Mouse (Mus musculus) left cerebral cortex, adult 8-10 months (tissue): ENCODE data around the gene Gm13102. TPM values are rescaled to one million over a fixed set of nuclear protein-coding genes. Genes with fewer than 3 reads are reported as not detected.
"Not testable (repeated sequence)": the region's sequence is repeated elsewhere in the genome, so short reads cannot be mapped to it uniquely, and the experiment has no call there.

ENCODE experiments used
- DNase-seq, 2 experiments: peaks; one replicate each; pipeline ENCODE4 v3.0.0; 2022; ENCODE audit warnings: low spot score in 2 of 2
- total RNA-seq, 4 experiments: library from RNA; stranded (reverse); gene quantifications; 2 replicates each; pipeline ENCODE4 v1.2.4; 2022

Gene Gm13102
- not detected for total RNA-seq

GRCm38 (mm10) chr4:144106174-144106573 is at the start of gene Gm13102:
Gene Gm13102, plus strand, starts transcription at chr4:144106474.
- not testable (repeated sequence) for DNase-seq

GRCm38 (mm10) chr4:144058826-144059225 is 47.4 kb upstream of the Gm13102 start, which contains the start of gene Pramel4:
Gene Pramel4, plus strand, starts transcription at chr4:144059126.
- not testable (repeated sequence) for DNase-seq

Other genes starting within 250 kb of the Gm13102 start
- gene Pramef6, start 206.1 kb upstream of the Gm13102 start, total RNA-seq: not detected
- not detected for gene Pramef25, start 155.5 kb upstream of the Gm13102 start, total RNA-seq
- not detected for gene Gm13101, start 139.5 kb upstream of the Gm13102 start, total RNA-seq
- gene Pramef17, start 112.1 kb upstream of the Gm13102 start, total RNA-seq: not detected
- not detected for gene Pramel4, start 47.3 kb upstream of the Gm13102 start, total RNA-seq
- not detected for gene Oog3, start 56.2 kb downstream of the Gm13102 start, total RNA-seq
- not detected for gene Oog2, start 84.2 kb downstream of the Gm13102 start, total RNA-seq
- not detected for gene C87977, start 106.8 kb downstream of the Gm13102 start, total RNA-seq
- gene Pramel5, start 174.0 kb downstream of the Gm13102 start, total RNA-seq: not detected
- gene Gm13128, start 223.8 kb downstream of the Gm13102 start, total RNA-seq: not detected